Mouse (Mus musculus): Measurements from ENCODE around the gene Rfc2. TPM values are rescaled to one million over a fixed set of nuclear protein-coding genes. Genes with fewer than 3 reads are reported as not detected.

Rfc2 gene
- polyA plus RNA-seq, 1 experiment from 2014 or later, result 333 TPM

DNA sequence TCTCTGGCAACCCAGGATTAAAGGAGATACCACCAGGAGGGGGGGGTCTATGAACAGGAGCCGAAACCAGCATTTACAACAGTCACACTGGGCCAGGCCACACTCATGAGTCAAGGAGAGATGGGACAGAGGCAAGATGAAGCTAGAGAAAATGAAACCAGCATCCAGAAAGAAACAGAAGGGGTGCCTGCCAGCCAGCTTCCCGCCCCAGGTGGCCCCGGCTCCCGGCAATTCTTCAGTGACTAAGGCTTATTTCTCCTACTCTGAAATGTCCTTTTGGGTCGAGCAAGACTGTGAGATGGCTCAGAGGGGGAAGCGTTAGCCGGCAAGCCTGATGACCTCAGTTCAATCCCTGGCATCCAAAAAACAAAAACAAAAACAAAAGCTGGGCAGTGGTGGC, 34.4 kb upstream of the Rfc2 start:
- H3K36me3 ChIP-seq (ENCODE audit: control insufficient read depth, insufficient read depth, low read length), result no peaks in the 10 kb centered on the region
- H3K4me3 ChIP-seq (ENCODE audit: low read length), result no peak overlapping the region
- H3K27me3 ChIP-seq (ENCODE audit: control insufficient read depth, insufficient read depth, low read length), result no peaks in the 10 kb centered on the region
- 82% methylated on average over 7 of the region's 7 CpGs for WGBS
- H3K4me2 ChIP-seq (replicated peaks; ENCODE audit: low read depth, low read length), result no peak overlapping the region
- H3K9ac ChIP-seq (ENCODE audit: low read depth, low read length), result no peak overlapping the region
- H3K9me3 ChIP-seq (ENCODE audit: control insufficient read depth, low read length), result no peaks in the 10 kb centered on the region
- H3K4me1 ChIP-seq (ENCODE audit: control insufficient read depth, insufficient read depth, low read length), result peaks cover 22% of the 10 kb centered on the region
- ATAC-seq (ENCODE audit: low FRiP score, low TSS enrichment), result no peak
- no peak overlapping the region for H3K27ac ChIP-seq (ENCODE audit: low read depth, low read length)

- ATAC-seq (ENCODE audit: low FRiP score, low TSS enrichment), result no peak
- WGBS, result 57% methylated on average over 5 of the region's 5 CpGs
- Histone ChIP-seq H3K4me2 (replicated peaks; ENCODE audit: low read depth, low read length) (no peak overlapping the region), H3K27ac (ENCODE audit: low read depth, low read length) (no peak overlapping the region), H3K27me3 (ENCODE audit: control insufficient read depth, insufficient read depth, low read length) (no peaks in the 10 kb centered on the region), H3K9me3 (ENCODE audit: control insufficient read depth, low read length) (no peaks in the 10 kb centered on the region), H3K9ac (ENCODE audit: low read depth, low read length) (no peak overlapping the region), H3K4me3 (ENCODE audit: low read length) (no peak overlapping the region), H3K4me1 (ENCODE audit: control insufficient read depth, insufficient read depth, low read length) (peaks cover 18% of the 10 kb centered on the region), H3K36me3 (ENCODE audit: control insufficient read depth, insufficient read depth, low read length) (no peaks in the 10 kb centered on the region)
These were observed 32.9 kb upstream of the Rfc2 start for GRCm38 (mm10) chr5:134548306-134548705.

- H3K27me3 ChIP-seq (ENCODE audit: control insufficient read depth, insufficient read depth, low read length), result no peaks in the 10 kb centered on the region
- no peak overlapping the region for H3K27ac ChIP-seq (ENCODE audit: low read depth, low read length)
- no peaks in the 10 kb centered on the region for H3K9me3 ChIP-seq (ENCODE audit: control insufficient read depth, low read length)
- peaks cover 15% of the 10 kb centered on the region for H3K4me1 ChIP-seq (ENCODE audit: control insufficient read depth, insufficient read depth, low read length)
- no peak overlapping the region for H3K9ac ChIP-seq (ENCODE audit: low read depth, low read length)
- H3K4me2 ChIP-seq (replicated peaks; ENCODE audit: low read depth, low read length), result no peak overlapping the region
- H3K36me3 ChIP-seq (ENCODE audit: control insufficient read depth, insufficient read depth, low read length), result no peaks in the 10 kb centered on the region
- no peak overlapping the region for H3K4me3 ChIP-seq (ENCODE audit: low read length)
- 90% methylated on average over 1 of the region's 3 CpGs for WGBS
- ATAC-seq (ENCODE audit: low FRiP score, low TSS enrichment), result no peak
These were observed 31.5 kb upstream of the Rfc2 start for GRCm38 (mm10) chr5:134549640-134550168.

- H3K36me3 ChIP-seq (ENCODE audit: control insufficient read depth, insufficient read depth, low read length), result no peaks in the 10 kb centered on the region
- 13% methylated on average over 6 of the region's 6 CpGs for WGBS
- no peak overlapping the region; the same call in 1 of the 2 replicates for H3K27ac ChIP-seq (ENCODE audit: low read depth, low read length)
- H3K27me3 ChIP-seq (ENCODE audit: control insufficient read depth, insufficient read depth, low read length), result no peaks in the 10 kb centered on the region
- peaks cover 21% of the 10 kb centered on the region for H3K4me1 ChIP-seq (ENCODE audit: control insufficient read depth, insufficient read depth, low read length)
- H3K4me2 ChIP-seq (replicated peaks; ENCODE audit: low read depth, low read length), result peak overlapping the region; percentile 73
- ATAC-seq (ENCODE audit: low FRiP score, low TSS enrichment), result no peak
- H3K4me3 ChIP-seq (ENCODE audit: low read length), result peak overlapping the region; percentile 75
- H3K9me3 ChIP-seq (ENCODE audit: control insufficient read depth, low read length), result no peaks in the 10 kb centered on the region
- peak overlapping the region; percentile 78 for H3K9ac ChIP-seq (ENCODE audit: low read depth, low read length)
These were observed 30.3 kb upstream of the Rfc2 start for GRCm38 (mm10) chr5:134550836-134551232.

GRCm38 (mm10) chr5:134551233-134552109, 29.7 kb upstream of the Rfc2 start:
- Histone ChIP-seq H3K4me3 (ENCODE audit: low read length) (peak overlapping the region; percentile 75), H3K4me2 (replicated peaks; ENCODE audit: low read depth, low read length) (peak overlapping the region; percentile 73), H3K36me3 (ENCODE audit: control insufficient read depth, insufficient read depth, low read length) (no peaks in the 10 kb centered on the region), H3K27me3 (ENCODE audit: control insufficient read depth, insufficient read depth, low read length) (no peaks in the 10 kb centered on the region), H3K27ac (ENCODE audit: low read depth, low read length) (peak overlapping the region; percentile 89), H3K4me1 (ENCODE audit: control insufficient read depth, insufficient read depth, low read length) (peaks cover 22% of the 10 kb centered on the region), H3K9ac (ENCODE audit: low read depth, low read length) (peak overlapping the region; percentile 78), H3K9me3 (ENCODE audit: control insufficient read depth, low read length) (no peaks in the 10 kb centered on the region)
- WGBS, result under 1% methylated on average over 50 of the region's 52 CpGs
- peak; percentile 11 for ATAC-seq (ENCODE audit: low FRiP score, low TSS enrichment)

DNA sequence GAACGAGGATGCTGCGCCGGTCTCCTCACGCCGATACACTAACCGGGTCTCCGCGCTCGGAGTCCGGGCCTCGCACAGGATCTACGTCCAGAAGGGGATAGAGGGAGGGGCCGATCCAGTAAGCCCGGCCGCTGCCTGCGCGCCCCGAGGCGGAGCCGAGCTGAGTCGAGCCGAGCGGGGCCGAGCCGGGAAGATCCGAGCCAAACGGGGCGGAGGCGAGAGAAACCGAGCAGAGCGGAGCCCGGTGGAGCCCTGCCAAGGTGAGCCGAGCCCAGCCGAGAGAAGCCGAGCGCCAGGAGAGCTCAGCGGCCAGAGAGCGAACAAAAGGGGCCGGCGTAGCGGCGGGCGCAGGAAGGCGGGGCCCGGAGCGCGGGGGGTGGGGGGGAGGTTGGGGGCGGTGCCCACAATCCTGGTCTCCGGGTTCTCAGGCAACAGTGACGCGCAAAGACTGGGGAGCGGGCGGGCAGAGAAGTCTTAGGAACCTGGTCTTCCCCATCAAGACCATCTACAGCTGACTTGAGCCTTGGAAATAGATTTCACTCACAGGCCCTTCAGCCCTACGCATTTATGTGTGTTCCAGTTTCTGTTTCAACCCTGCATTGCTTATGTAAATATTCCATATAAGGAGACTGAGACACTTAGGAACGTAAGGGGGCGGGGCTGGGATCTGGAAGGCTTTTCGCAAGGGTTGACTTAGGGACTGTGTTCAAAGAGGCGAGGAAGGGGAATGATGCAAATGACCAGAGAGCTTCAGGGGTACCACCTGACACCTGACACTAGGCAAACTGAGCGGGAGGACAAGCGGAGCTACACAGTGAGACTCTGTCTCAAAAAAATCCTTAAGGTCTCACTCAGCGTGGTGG, 28.8 kb upstream of the Rfc2 start, which contains the start of gene Clip2:
Gene Clip2, minus strand, starts transcription at position 325 of the 863 bp plus-strand sequence.
- peak within 1 kb of the TSS; percentile 78 for H3K9ac ChIP-seq (ENCODE audit: low read depth, low read length)
- H3K4me3 ChIP-seq (ENCODE audit: low read length), result peak within 1 kb of the TSS; percentile 75
- peaks cover 22% of the 10 kb centered on the region for H3K4me1 ChIP-seq (ENCODE audit: control insufficient read depth, insufficient read depth, low read length)
- 1% methylated on average over 56 of the region's 61 CpGs for WGBS
- H3K27me3 ChIP-seq (ENCODE audit: control insufficient read depth, insufficient read depth, low read length), result no peaks in the 10 kb centered on the region
- H3K9me3 ChIP-seq (ENCODE audit: control insufficient read depth, low read length), result no peaks in the 10 kb centered on the region
- H3K4me2 ChIP-seq (replicated peaks; ENCODE audit: low read depth, low read length), result peak within 1 kb of the TSS; percentile 73
- H3K36me3 ChIP-seq (ENCODE audit: control insufficient read depth, insufficient read depth, low read length), result no peaks in the 10 kb centered on the region
- H3K27ac ChIP-seq (ENCODE audit: low read depth, low read length), result peak within 1 kb of the TSS; percentile 89
- peak; percentile 94 for ATAC-seq (ENCODE audit: low FRiP score, low TSS enrichment)

DNA sequence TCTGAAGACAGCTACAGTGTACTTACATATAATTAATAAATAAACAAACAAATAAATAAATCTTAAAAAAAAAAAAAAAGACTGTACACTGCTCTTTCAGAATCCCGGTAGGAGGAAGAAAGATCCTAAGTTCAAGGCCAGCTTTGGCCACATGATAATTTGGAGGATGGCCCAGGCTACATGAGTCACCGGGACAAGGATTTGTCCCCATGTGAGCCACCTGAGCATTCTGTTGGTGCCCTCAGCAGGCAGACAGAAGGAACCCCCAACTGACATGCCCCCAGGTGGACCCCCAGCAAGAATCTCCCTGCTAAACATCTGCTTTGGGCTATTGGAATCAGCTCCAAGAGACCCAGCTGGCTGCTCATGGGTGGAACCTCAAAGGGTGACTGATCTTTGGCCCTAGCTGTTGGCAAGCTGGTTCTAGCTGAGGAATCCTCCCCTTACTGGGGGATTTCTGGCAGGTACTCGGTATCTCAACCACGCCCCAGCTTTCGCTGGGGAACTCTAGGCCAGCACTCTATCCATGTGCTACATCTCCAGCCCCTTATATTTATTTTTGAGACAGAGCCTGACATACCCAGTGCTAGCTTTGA, 27.1 kb upstream of the Rfc2 start:
- no peak overlapping the region for H3K27ac ChIP-seq (ENCODE audit: low read depth, low read length)
- H3K4me1 ChIP-seq (ENCODE audit: control insufficient read depth, insufficient read depth, low read length), result peaks cover 19% of the 10 kb centered on the region
- no peak overlapping the region for H3K4me3 ChIP-seq (ENCODE audit: low read length)
- 88% methylated on average over 5 of the region's 5 CpGs for WGBS
- H3K9ac ChIP-seq (ENCODE audit: low read depth, low read length), result no peak overlapping the region
- H3K4me2 ChIP-seq (replicated peaks; ENCODE audit: low read depth, low read length), result no peak overlapping the region
- H3K36me3 ChIP-seq (ENCODE audit: control insufficient read depth, insufficient read depth, low read length), result no peaks in the 10 kb centered on the region
- no peak for ATAC-seq (ENCODE audit: low FRiP score, low TSS enrichment)
- H3K27me3 ChIP-seq (ENCODE audit: control insufficient read depth, insufficient read depth, low read length), result no peaks in the 10 kb centered on the region
- H3K9me3 ChIP-seq (ENCODE audit: control insufficient read depth, low read length), result no peaks in the 10 kb centered on the region

DNA sequence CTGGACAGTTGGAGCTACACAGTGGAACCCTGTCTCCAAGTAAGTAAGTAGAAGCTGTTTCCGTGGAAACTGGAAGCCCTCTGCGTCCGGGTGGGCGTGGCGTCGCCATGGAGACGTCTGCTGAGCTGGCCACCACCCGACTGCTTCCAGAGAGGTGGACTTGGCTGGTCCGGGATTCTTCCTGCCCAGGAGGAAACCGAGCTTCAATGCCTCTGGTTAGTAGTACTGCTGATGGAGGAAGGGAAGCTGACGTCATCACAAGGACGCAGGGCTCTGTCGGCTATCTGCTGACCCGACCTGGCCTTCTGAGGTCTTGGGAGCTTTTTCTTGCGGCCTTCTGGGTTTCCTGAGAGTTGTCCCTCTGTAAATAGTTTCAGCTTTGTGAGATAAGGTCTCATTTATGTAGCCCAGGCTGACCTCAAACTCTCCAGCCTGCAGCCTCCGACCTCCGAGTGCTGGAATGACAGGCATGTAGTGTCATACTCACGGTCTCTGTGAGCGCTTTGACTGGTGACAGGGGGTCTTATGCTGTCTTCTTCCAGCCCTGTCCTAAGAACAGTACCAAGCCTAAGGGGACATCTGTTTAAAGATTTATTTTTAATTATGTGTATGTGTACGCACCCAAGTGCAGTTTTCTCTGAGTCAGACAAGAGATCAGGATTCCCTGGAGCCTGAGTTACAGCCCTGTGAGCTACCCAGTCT, 25.6 kb upstream of the Rfc2 start:
- H3K4me1 ChIP-seq (ENCODE audit: control insufficient read depth, insufficient read depth, low read length), result peaks cover 10% of the 10 kb centered on the region
- 12% methylated on average over 20 of the region's 20 CpGs for WGBS
- no peak overlapping the region for H3K27ac ChIP-seq (ENCODE audit: low read depth, low read length)
- peak; percentile 45 for ATAC-seq (ENCODE audit: low FRiP score, low TSS enrichment)
- no peak overlapping the region for H3K9ac ChIP-seq (ENCODE audit: low read depth, low read length)
- no peak overlapping the region for H3K4me3 ChIP-seq (ENCODE audit: low read length)
- H3K27me3 ChIP-seq (ENCODE audit: control insufficient read depth, insufficient read depth, low read length), result no peaks in the 10 kb centered on the region
- H3K36me3 ChIP-seq (ENCODE audit: control insufficient read depth, insufficient read depth, low read length), result no peaks in the 10 kb centered on the region
- peak overlapping the region; percentile 15; the same call in 1 of the 2 replicates for H3K4me2 ChIP-seq (replicated peaks; ENCODE audit: low read depth, low read length)
- no peaks in the 10 kb centered on the region for H3K9me3 ChIP-seq (ENCODE audit: control insufficient read depth, low read length)

All from kidney, embryonic 14.5 days (tissue).